ENCODE assay signal across 15 mouse cellular contexts in the genomic region with DNA sequence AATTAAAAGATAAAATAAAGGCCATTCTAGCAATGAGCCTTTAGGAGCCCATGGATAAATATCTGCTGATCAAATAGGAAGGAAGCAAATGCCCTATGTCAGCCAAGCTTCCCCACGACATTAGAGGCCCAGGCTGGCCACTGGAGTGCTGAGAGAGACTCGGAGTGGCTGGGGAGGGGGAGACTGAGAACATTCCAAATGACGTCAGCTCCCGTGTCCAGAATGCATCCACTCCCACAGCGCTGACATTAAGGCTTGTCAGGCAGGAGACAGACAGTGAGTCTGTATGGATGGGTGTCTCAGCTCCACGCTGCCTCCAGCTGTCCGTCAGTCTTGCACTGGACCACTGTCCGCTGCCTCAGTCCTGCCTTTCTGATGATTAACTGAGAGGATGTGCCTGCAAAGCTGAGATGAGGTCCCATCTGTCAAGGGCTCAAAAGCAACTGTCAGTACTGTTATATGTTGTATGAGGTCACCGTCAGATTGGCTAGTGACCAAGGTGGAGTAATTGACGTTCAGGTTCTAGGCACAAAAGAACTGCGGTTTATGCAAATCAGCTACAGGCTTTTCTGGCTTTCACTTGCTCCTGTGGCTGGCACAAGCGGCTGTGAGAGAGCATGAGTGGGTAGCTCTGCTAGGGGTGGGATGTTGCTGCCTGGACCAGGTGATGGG. TPM values are rescaled to one million over a fixed set of nuclear protein-coding genes. Genes with fewer than 3 reads are reported as not detected.
DNase-seq lines count a peak whose midpoint lies in the region; ATAC-seq and TF ChIP-seq lines count a peak whose summit lies in the region.
"Had no signal": no experiment of that assay in that cellular context is flagged by ENCODE, and none has a peak within 500 bp of the region (broad histone marks: within the 10 kb centered on the region; RNA-seq: fewer than 3 reads in every experiment).

No protein-coding gene starts in this region.

- intact Hi-C loops in heart, adult 2 months (cut with DNase I): loop anchor here (10.0 kb wide), 1 partner anchor 506 kb away; no protein-coding TSS in a partner anchor

- H3K4me2 ChIP-seq in lung, embryonic 14.5 days: no peak overlapping the region
- H3K4me2 ChIP-seq in forebrain, embryonic 13.5 days: peak overlapping the region; percentile 20; the same call in 1 of the 2 replicates
- H3K4me2 ChIP-seq in midbrain, postnatal 0 days (ENCODE audit: low read depth, low read length, poor library complexity, severe bottlenecking): no peak overlapping the region
- H3K4me2 ChIP-seq: heart, embryonic 11.5 days; hindbrain, embryonic 15.5 days had no signal

- no peaks in the 10 kb centered on the region for H3K9me3 ChIP-seq in lung, embryonic 14.5 days (ENCODE audit: low read depth, low read length)
- H3K9me3 ChIP-seq in forebrain, embryonic 13.5 days (replicated peaks): no peaks in the 10 kb centered on the region
- no peaks in the 10 kb centered on the region for H3K9me3 ChIP-seq in midbrain, postnatal 0 days (ENCODE audit: low read length)
- H3K9me3 ChIP-seq: hindbrain, embryonic 15.5 days had no signal

- no peak for ATAC-seq in lung, embryonic 14.5 days (ENCODE audit: insufficient read depth)
- peak; percentile 42 for ATAC-seq in CD4-positive, CD25-positive, alpha-beta regulatory T cell, adult 4 months
- ATAC-seq in forebrain, embryonic 13.5 days: peak; percentile 63
- ATAC-seq in midbrain, postnatal 0 days (ENCODE audit: low FRiP score): no peak

- H3K4me3 ChIP-seq in lung, embryonic 14.5 days (ENCODE audit: low read depth, low read length): no peak overlapping the region
- no peak overlapping the region for H3K4me3 ChIP-seq in forebrain, embryonic 13.5 days
- no peak overlapping the region for H3K4me3 ChIP-seq in midbrain, postnatal 0 days (ENCODE audit: low read depth, low read length)
- no peak overlapping the region for H3K4me3 ChIP-seq in heart, adult 2 months
- H3K4me3 ChIP-seq: hindbrain, embryonic 15.5 days had no signal

- H3K9ac ChIP-seq in lung, embryonic 14.5 days: no peak overlapping the region
- no peak overlapping the region for H3K9ac ChIP-seq in forebrain, embryonic 13.5 days
- H3K9ac ChIP-seq in midbrain, postnatal 0 days (replicated peaks; ENCODE audit: low read length, poor library complexity, severe bottlenecking): no peak overlapping the region
- no peak overlapping the region for H3K9ac ChIP-seq in heart, adult 2 months (ENCODE audit: low read depth, low read length)
- H3K9ac ChIP-seq: hindbrain, embryonic 15.5 days; liver, embryonic 14.5 days had no signal

- no peak for TF ChIP-seq POLR2A in heart, adult 2 months (IDR thresholded peaks at IDR 0.05; ENCODE audit: insufficient read depth, low read depth, low read length)

- no peak for TF ChIP-seq CTCF in lung, embryonic 14.5 days (IDR thresholded peaks at IDR 0.05; ENCODE audit: low read depth)
- no peak for TF ChIP-seq CTCF in midbrain, postnatal 0 days (IDR thresholded peaks at IDR 0.05)
- no peak for TF ChIP-seq CTCF in heart, adult 2 months (IDR thresholded peaks at IDR 0.05)

- H3K27ac ChIP-seq in lung, embryonic 14.5 days (ENCODE audit: low read depth): no peak overlapping the region
- H3K27ac ChIP-seq in forebrain, embryonic 13.5 days: peak overlapping the region; percentile 57
- no peak overlapping the region for H3K27ac ChIP-seq in midbrain, postnatal 0 days (ENCODE audit: low read depth, low read length)
- H3K27ac ChIP-seq in heart, adult 2 months: no peak overlapping the region
- H3K27ac ChIP-seq: hindbrain, embryonic 15.5 days; liver, embryonic 14.5 days had no signal

- no peaks in the 10 kb centered on the region for H3K4me1 ChIP-seq in lung, embryonic 14.5 days (ENCODE audit: insufficient read depth)
- H3K4me1 ChIP-seq in forebrain, embryonic 13.5 days: peaks cover 26% of the 10 kb centered on the region
- H3K4me1 ChIP-seq in midbrain, postnatal 0 days (ENCODE audit: insufficient read depth, low read length): peaks cover 2% of the 10 kb centered on the region; the same call in 1 of the 2 replicates
- no peaks in the 10 kb centered on the region for H3K4me1 ChIP-seq in heart, adult 2 months (ENCODE audit: control insufficient read depth, insufficient read depth, low read length)

- no peak for TF ChIP-seq EP300 in heart, adult 2 months (IDR thresholded peaks at IDR 0.05; ENCODE audit: insufficient read depth, low read depth, low read length)

- peak; percentile 22 for DNase-seq in lung, embryonic 14.5 days
- DNase-seq in lung, postnatal 25 days (ENCODE audit: low spot score): no peak
- DNase-seq in midbrain, postnatal 0 days (ENCODE audit: low spot score): peak; percentile 26
- no peak for DNase-seq in embryo, embryonic 11 days
- DNase-seq in heart, adult 2 months: no peak
- DNase-seq: adrenal gland, postnatal 14 days; kidney, postnatal 10 days; left cerebral cortex, postnatal 4 days; right cerebral cortex, postnatal 25 days; thymus, postnatal 14 days had no signal

- H3K36me3 ChIP-seq in lung, embryonic 14.5 days (ENCODE audit: insufficient read depth): no peaks in the 10 kb centered on the region
- no peaks in the 10 kb centered on the region for H3K36me3 ChIP-seq in forebrain, embryonic 13.5 days (ENCODE audit: poor library complexity, severe bottlenecking)
- no peaks in the 10 kb centered on the region for H3K36me3 ChIP-seq in midbrain, postnatal 0 days (ENCODE audit: insufficient read depth, low read length)
- H3K36me3 ChIP-seq in heart, adult 2 months (ENCODE audit: control insufficient read depth, insufficient read depth, low read length): no peaks in the 10 kb centered on the region
- H3K36me3 ChIP-seq: hindbrain, embryonic 15.5 days had no signal

- no peaks in the 10 kb centered on the region for H3K79me2 ChIP-seq in heart, adult 2 months (replicated peaks; ENCODE audit: control insufficient read depth, insufficient read depth, low read length)

- 38% methylated on average over 12 of the region's 12 CpGs for WGBS in lung, embryonic 14.5 days
- 27% methylated on average over 12 of the region's 12 CpGs for WGBS in forebrain, embryonic 13.5 days
- 38% methylated on average over 12 of the region's 12 CpGs for WGBS in midbrain, postnatal 0 days
- WGBS in heart, adult 2 months: 58% methylated on average over 12 of the region's 12 CpGs

- no peaks in the 10 kb centered on the region for H3K27me3 ChIP-seq in lung, embryonic 14.5 days (ENCODE audit: insufficient read depth, low read length)
- H3K27me3 ChIP-seq in forebrain, embryonic 13.5 days: no peaks in the 10 kb centered on the region
- H3K27me3 ChIP-seq in midbrain, postnatal 0 days (ENCODE audit: insufficient read depth, low read length): no peaks in the 10 kb centered on the region
- no peaks in the 10 kb centered on the region for H3K27me3 ChIP-seq in heart, adult 2 months (ENCODE audit: control insufficient read depth, insufficient read depth, low read length)
- H3K27me3 ChIP-seq: hindbrain, embryonic 15.5 days had no signal

RNA-seq across cellular contexts. Expression of gene Cd82, which starts 51.9 kb away (rescaled TPM):
- polyA plus RNA-seq in lung, embryonic 14.5 days (2014; fragmentation: Nextera tagmentation; extraction: Ambion mirVana): 21.7 and 22.2 TPM in 2 replicates
- 1,000 to 10,000 TPM in 1 of 2 experiments, 100 to 1,000 TPM in 1; 432 to 1,042 TPM for polyA plus RNA-seq in CD4-positive, CD25-positive, alpha-beta regulatory T cell, adult 4 months (2017; shearing (Covaris generic))
- 12.0 and 14.8 TPM in 2 replicates for polyA plus RNA-seq in forebrain, embryonic 13.5 days (2015; fragmentation: Nextera tagmentation; extraction: Ambion mirVana)
- 9.2 and 11.4 TPM in 2 replicates for total RNA-seq in midbrain, postnatal 0 days (2014; rRNA removed)
- 14.5 and 14.8 TPM in 2 replicates for polyA plus RNA-seq in midbrain, postnatal 0 days (2015; fragmentation: Nextera tagmentation; extraction: Ambion mirVana)
- 10 to 100 TPM; 15.2 to 18.7 TPM for total RNA-seq in heart, adult 2 months (2021)
- polyA plus RNA-seq in heart, adult 2 months (2012; rRNA removed): 28.1 and 31.6 TPM in 2 replicates

Comparison
In these comparisons a context has a peak if more than half of its experiments do, and no peak if none do; other contexts are left out.
1. DNase-seq: peak in lung, embryonic 14.5 days (single experiment) and midbrain, postnatal 0 days (single experiment); none in lung, postnatal 25 days (single experiment), embryo, embryonic 11 days (single experiment) and heart, adult 2 months (0 of 2).
2. ATAC-seq: peak in CD4-positive, CD25-positive, alpha-beta regulatory T cell, adult 4 months (single experiment) and forebrain, embryonic 13.5 days (single experiment); none in lung, embryonic 14.5 days (single experiment) and midbrain, postnatal 0 days (single experiment).
3. RNA of gene Cd82, which starts 51.9 kb away (polyA plus RNA-seq): 432 to 1,042 TPM in CD4-positive, CD25-positive, alpha-beta regulatory T cell, adult 4 months; 28.1 to 31.6 TPM in heart, adult 2 months, 21.7 to 22.2 TPM in lung, embryonic 14.5 days, 14.5 to 14.8 TPM in midbrain, postnatal 0 days and 12.0 to 14.8 TPM in forebrain, embryonic 13.5 days; every median in the first group is over 10 times any median in the second.